Mouse (Mus musculus) erythroblast, embryonic 14.5 days (primary cell): ENCODE measurements at regions not wholly inside any gene's neighbourhood (a gene's known extent, or its start where the extent isn't known, plus 50 kb on each side); places are given as distances from the start of the nearest gene placed in this dataset.

ENCODE experiments used
- GATA1 ChIP-seq: IDR thresholded peaks from 2 replicates; pipeline ENCODE4 v1.6.1; 2012; ENCODE audit warnings: low read length, inconsistent platforms, mixed read lengths
- TAL1 ChIP-seq: IDR thresholded peaks from 3 replicates; pipeline ENCODE4 v1.6.1; 2012; ENCODE audit warnings: low read length, inconsistent platforms, mixed read lengths

DNA sequence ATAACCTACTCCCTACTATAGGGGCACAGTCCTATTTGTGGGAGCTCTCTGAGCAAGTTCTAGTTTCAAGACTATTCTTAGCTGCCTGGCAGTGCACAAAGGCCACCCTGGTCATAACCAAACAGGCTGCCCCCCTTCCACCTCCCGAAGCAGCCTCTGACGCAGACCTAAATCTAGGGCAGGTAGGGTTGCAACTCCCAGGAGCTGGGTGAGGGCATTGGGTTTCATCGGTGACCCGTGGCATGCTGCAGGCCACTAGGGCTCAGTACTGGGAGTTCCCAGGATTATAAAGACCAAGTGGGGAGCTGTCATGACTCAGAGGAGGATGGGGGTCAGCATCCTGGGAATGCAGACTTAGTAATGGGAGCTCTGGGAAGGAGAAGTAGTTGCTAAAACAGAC, 818.8 kb upstream of the Car8 start:
- TF ChIP-seq TAL1 (no peak), GATA1 (no peak)
